Mouse (Mus musculus) mouse embryonic stem cell (cell line): Measurements from ENCODE around the gene AI597479.

ENCODE experiments used
- in situ Hi-C, 2 experiments: fragments of 300-500 bp; cut with MboI; formaldehyde crosslinking; loops; 1 replicate in 1 of 2; 3 replicates in 1 of 2; pipeline ENCODE4 v1.14.3; 2019 to 2020; ENCODE audit warnings: low sequenced_read_pairs in 2 of 2, low pct_unique_long_range_greater_than_20kb in 1 of 2, mixed read lengths in 1 of 2; ENCODE audit not compliant: unreplicated experiment in 1 of 2

Gene AI597479

DNA sequence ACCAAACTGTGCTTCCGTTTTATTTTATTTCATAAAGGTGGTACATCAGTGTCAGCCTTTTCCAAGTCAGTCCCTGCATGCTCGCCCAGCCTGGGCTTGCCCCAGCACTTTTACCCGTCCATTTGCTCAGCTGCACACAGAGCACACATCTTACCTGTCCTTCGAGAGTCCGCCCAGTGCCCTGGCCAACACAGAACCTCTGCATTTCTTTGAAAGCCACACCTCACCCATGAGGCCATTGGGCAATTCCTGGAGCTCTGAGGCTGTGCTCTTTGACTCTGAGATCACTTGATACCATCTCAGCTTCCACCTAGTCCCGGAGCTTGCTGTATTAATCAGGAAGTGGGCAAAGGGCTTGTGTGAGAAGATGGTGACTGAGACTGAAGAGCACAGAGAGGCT, 46.9 kb downstream of the AI597479 start:
- in situ Hi-C loops = loop anchor here in 1 of 2 experiments (10.0 kb wide), 1 partner anchor 599 kb away; no protein-coding TSS in a partner anchor

- in situ Hi-C loops = loop anchor here in 1 of 2 experiments (10.0 kb wide), 1 partner anchor 597 kb away; no protein-coding TSS in a partner anchor
Observed at GRCm38 (mm10) chr1:43147474-43147873, 49.0 kb downstream of the AI597479 start.

DNA sequence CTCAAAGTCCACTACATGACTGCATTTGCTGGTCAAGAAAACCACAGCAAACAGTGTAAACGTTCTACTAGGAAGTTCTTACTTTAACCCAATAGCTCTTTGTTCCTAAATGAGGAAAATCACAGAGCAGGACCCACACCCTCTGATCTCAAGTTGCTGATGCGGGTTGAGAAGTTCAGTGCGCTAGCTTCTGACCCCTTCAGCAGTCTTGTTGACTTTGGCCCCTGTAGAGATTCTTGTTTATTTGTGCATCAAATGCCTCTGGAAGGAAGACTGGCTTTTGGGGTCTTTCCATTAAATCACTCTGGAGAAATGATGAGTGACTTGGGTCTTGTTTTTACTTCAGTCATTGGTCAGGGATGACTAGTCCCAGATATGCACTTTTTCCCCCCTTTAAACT, 51.7 kb downstream of the AI597479 start:
- in situ Hi-C loops = loop anchor here in 1 of 2 experiments (25.0 kb wide), 1 partner anchor 587 kb away; the partner anchor contains the start of gene 1500015O10Rik

GRCm38 (mm10) chr1:43152626-43153025, 54.1 kb downstream of the AI597479 start:
- in situ Hi-C loops = loop anchor here in 1 of 2 experiments (25.0 kb wide), 1 partner anchor 585 kb away; the partner anchor contains the start of gene 1500015O10Rik

DNA sequence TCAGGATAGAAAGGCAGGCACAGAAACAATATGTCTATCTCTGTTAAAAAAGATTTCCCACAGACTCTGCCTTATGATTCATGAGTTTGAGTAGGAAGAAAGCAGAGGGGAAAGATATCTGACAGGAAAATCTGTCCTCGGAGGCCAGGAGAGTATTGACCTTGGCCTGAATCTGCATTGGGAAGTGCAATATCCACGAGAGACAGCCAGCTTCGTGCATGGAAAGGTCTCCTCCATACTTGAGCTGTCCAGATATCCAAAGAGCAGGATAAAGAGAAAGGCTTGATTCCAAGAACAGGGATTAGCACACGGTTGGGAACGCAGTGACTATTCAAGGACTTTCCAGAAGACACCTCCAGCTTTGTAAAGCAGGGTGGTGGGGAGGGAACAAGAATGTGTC, 55.0 kb downstream of the AI597479 start:
- in situ Hi-C loops = loop anchor here in 1 of 2 experiments (25.0 kb wide), 1 partner anchor 584 kb away; the partner anchor contains the start of gene 1500015O10Rik

- in situ Hi-C loops = loop anchor here in 1 of 2 experiments (25.0 kb wide), 1 partner anchor 583 kb away; the partner anchor contains the start of gene 1500015O10Rik
Observed at GRCm38 (mm10) chr1:43154491-43154890, 56.0 kb downstream of the AI597479 start.

DNA sequence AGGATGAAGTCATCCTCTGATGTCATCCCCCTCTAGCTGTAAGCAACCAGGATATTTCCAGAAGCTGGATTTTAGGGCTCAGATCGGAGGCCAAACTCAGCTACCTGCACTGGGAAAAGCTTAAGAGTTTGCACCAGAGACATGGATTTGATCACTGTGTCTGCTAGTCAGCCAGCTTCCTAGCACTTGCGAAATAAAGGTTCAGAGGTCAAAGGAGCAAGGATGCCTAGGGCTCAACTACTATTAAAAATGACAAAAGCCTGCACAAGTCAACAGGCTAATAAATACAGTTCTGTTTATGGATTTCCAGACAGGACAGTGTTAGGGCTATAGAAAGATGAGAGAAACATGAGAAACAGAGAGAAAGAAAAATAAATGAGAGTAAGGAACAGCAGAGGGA, 59.4 kb downstream of the AI597479 start:
- in situ Hi-C loops = loop anchor here in 1 of 2 experiments (25.0 kb wide), 1 partner anchor 579 kb away; the partner anchor contains the start of gene 1500015O10Rik

- in situ Hi-C loops = loop anchor here in 1 of 2 experiments (25.0 kb wide), 1 partner anchor 578 kb away; the partner anchor contains the start of gene 1500015O10Rik
Observed at GRCm38 (mm10) chr1:43159429-43159828, 60.9 kb downstream of the AI597479 start.

GRCm38 (mm10) chr1:43162394-43162793, 63.9 kb downstream of the AI597479 start:
- in situ Hi-C loops = loop anchor here in 1 of 2 experiments (25.0 kb wide), 1 partner anchor 575 kb away; the partner anchor contains the start of gene 1500015O10Rik

GRCm38 (mm10) chr1:43163084-43163466, 64.6 kb downstream of the AI597479 start:
- in situ Hi-C loops = loop anchor here in 1 of 2 experiments (25.0 kb wide), 1 partner anchor 574 kb away; the partner anchor contains the start of gene 1500015O10Rik

DNA sequence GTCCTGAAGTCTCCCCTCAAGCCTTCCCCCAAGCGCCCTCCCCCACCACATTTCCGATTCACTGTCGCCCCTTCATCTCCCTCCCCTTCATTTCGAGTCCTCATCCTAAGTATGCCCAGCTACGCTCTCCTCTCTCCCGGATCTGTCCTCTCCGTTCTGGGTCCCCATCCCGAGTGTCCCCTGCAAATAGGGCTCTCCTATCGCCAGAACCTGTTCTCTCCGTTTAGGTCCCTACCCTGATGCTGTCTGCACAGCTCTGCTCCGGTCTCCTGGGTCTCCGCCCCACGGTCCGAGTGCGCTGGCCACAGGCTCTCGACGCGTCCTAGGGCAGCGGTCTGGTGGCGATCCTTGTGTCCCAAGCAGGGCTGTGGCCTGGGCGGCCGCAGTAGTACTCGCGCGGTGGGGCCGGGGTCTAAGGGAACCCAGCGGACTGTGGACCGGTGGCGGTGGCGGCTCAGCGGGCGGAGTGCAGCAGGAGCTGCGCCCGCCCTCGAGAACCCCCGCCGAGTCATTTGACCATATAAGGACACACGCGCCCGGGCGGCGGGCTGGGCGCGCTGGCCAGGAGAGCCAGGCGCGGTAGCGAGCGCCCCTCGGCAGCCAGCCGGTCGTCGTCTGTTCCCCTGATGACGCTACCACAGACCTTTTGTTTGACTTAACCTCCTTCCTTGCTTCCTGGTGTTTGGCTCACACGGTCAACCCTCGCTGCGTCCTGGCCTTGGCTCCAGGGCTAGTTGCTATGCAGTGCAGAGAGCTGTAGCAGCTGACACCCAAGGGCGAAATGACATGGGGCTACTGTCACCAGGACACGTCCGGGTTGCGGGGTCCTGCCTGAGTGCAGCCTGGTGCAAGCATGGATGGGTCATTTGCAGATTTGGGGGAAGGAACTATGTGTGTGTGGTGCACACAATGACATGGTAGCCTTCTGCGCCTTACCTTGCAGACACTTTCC, 65.2 kb downstream of the AI597479 start:
- in situ Hi-C loops = loop anchor here in 1 of 2 experiments (25.0 kb wide), 1 partner anchor 574 kb away; the partner anchor contains the start of gene 1500015O10Rik

DNA sequence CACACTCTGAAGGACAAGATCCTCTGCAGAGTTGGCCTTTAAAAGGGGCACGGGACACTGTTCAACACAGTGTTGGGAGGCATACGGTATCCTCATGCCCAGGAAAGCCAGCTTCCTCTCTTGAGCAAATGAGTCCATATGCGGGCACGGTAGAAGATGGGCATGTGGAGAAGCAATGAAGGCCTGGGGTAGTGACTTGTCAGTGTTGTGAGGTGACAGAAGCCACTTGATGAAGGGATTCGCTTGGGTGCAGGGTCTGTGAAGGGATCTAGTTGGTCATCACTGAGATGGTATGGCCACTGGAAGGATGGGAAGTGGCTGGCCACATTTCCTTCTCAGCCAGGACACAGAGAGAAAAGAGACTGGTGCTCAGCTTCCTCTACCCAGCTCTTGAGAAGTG, 66.1 kb downstream of the AI597479 start:
- in situ Hi-C loops = loop anchor here in 1 of 2 experiments (25.0 kb wide), 1 partner anchor 573 kb away; the partner anchor contains the start of gene 1500015O10Rik
